Mouse (Mus musculus) liver, embryonic 14.5 days (tissue): ENCODE data around the gene Grid2. TPM values are rescaled to one million over a fixed set of nuclear protein-coding genes. Genes with fewer than 3 reads are reported as not detected.

Experiments
- ATAC-seq: fragments of 200-750 bp; cut with Nextera tagmentation; 2 replicates; pipeline ENCODE4 v1.8.0; 2017; ENCODE audit warnings: moderate number of reproducible peaks, mild to moderate bottlenecking, moderate library complexity; ENCODE audit not compliant: insufficient read depth
- DNase-seq, 3 experiments: peaks; one replicate each; pipeline ENCODE4 v3.0.0-alpha.2; 2012 to 2013; ENCODE audit warnings: low read depth in 3 of 3, low spot score in 3 of 3
- H3K27ac ChIP-seq: fragments of 300-500 bp; sonication (generic); 2 replicates; pipeline ENCODE4 v1.5.1; 2014; ENCODE audit warnings: moderate library complexity, mild to moderate bottlenecking, control low read depth, inconsistent platforms
- H3K27me3 ChIP-seq: fragments of 300-500 bp; sonication (generic); 2 replicates; pipeline ENCODE4 v1.6.1; 2014; ENCODE audit warnings: mild to moderate bottlenecking, low read length, moderate library complexity; ENCODE audit not compliant: control insufficient read depth, insufficient read depth
- H3K36me3 ChIP-seq: fragments of 300-500 bp; sonication (generic); replicated peaks from 2 replicates; pipeline ENCODE4 v1.6.1; 2014; ENCODE audit warnings: low read depth; ENCODE audit not compliant: control insufficient read depth, insufficient read depth
- H3K4me1 ChIP-seq, 2 experiments: fragments of 200-500 bp in 1 of 2; fragments of 300-500 bp in 1 of 2; sonication (generic) in 1 of 2; replicated peaks; 2 replicates each; pipeline ENCODE4 v1.6.1; 2012 to 2014; ENCODE audit warnings: antibody characterized with exemption in 1 of 2, inconsistent platforms in 1 of 2, low read length in 1 of 2; ENCODE audit not compliant: control insufficient read depth in 2 of 2, insufficient read depth in 2 of 2
- H3K4me2 ChIP-seq: fragments of 300-500 bp; sonication (generic); 2 replicates; pipeline ENCODE4 v1.6.1; 2014; ENCODE audit warnings: low read depth, mild to moderate bottlenecking, control low read depth, moderate library complexity
- H3K4me3 ChIP-seq, 2 experiments: fragments of 200-500 bp in 1 of 2; fragments of 300-500 bp in 1 of 2; sonication (generic) in 1 of 2; 2 replicates each; pipeline ENCODE4 v1.5.1; 2012 to 2014; ENCODE audit warnings: low read depth in 2 of 2, low read length in 2 of 2, mild to moderate bottlenecking in 2 of 2, control low read depth in 1 of 2, inconsistent platforms in 1 of 2, moderate library complexity in 1 of 2; ENCODE audit not compliant: insufficient read depth in 1 of 2
- H3K9ac ChIP-seq: fragments of 300-500 bp; sonication (generic); replicated peaks from 2 replicates; pipeline ENCODE4 v1.6.1; 2014; ENCODE audit warnings: mild to moderate bottlenecking, control low read depth, moderate library complexity
- H3K9me3 ChIP-seq: fragments of 300-500 bp; sonication (generic); 2 replicates; pipeline ENCODE4 v1.6.1; 2016; ENCODE audit warnings: low read length, mixed read lengths; ENCODE audit not compliant: control insufficient read depth
- CTCF ChIP-seq: IDR thresholded peaks from 2 replicates; pipeline ENCODE4 v1.5.1; 2016; ENCODE audit warnings: antibody characterized with exemption, low read depth, control low read depth
- EP300 ChIP-seq: IDR thresholded peaks from 2 replicates; pipeline ENCODE4 v1.6.1; 2016; ENCODE audit warnings: antibody characterized with exemption, low read depth
- WGBS: fragments of 180-500 bp; shearing (Covaris S2); extraction: QIAGEN DNeasy Blood & Tissue Kit; methylation state at CpG from one replicate; pipeline ENCODE4 v1.1.7; 2014; ENCODE audit not compliant: insufficient replicate concordance; 5-methylcytosine and 5-hydroxymethylcytosine counted together
- polyA plus RNA-seq, 2 experiments: library from polyadenylated mRNA; depleted of rRNA in 1 of 2; stranded (reverse) in 1 of 2; unstranded in 1 of 2; fragments of >200 nt; fragmentation: Nextera tagmentation in 1 of 2; extraction: Ambion mirVana in 1 of 2; gene quantifications; 2 replicates each; pipeline versions ENCODE4 v1.2.1 to v1.2.3; 2012 to 2014

Gene Grid2
- polyA plus RNA-seq, 2 experiments, result not detected

DNA sequence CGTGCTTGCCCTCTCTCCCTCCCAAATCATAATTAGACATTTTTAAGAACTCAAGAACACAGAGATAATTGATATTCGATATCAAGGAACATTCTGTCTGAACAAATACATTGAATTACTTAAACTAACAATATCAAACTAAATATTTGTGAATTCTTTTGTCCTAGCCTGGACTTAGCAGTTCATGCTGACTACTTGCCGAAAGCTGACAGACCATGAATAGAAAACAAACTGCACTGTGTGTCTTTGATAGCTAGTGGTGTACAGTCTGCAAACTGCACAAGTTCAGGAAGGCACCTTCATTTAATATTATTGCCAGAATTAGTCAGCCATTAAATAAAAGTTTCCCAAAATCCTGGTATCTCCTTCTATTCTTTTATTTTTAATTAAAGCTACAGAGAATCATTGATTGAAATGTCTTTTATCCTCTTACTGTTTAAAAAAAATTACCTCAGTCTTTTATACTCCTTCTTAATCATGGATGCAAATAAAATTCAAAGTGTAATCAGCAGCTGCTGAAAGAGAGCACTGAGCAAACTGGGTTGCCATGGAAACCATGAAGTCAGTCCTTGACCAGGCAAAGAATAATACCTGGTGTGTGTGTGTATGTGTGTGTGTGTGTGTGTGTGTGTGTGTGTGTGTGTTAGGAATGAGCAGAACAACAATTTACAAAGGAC, 621.5 kb downstream of the Grid2 start:
- no peak overlapping the region for H3K9ac ChIP-seq
- no peak for ATAC-seq
- H3K27ac ChIP-seq, result no peak overlapping the region
- H3K4me2 ChIP-seq, result no peak overlapping the region
- no peak for DNase-seq
- H3K9me3 ChIP-seq, result no peaks in the 10 kb centered on the region
- H3K4me3 ChIP-seq, result no peak overlapping the region
- no peaks in the 10 kb centered on the region for H3K36me3 ChIP-seq
- TF ChIP-seq CTCF (no peak), EP300 (no peak)
- H3K27me3 ChIP-seq, result no peaks in the 10 kb centered on the region
- no peaks in the 10 kb centered on the region for H3K4me1 ChIP-seq
- 51% methylated on average over 3 of the region's 3 CpGs for WGBS

DNA sequence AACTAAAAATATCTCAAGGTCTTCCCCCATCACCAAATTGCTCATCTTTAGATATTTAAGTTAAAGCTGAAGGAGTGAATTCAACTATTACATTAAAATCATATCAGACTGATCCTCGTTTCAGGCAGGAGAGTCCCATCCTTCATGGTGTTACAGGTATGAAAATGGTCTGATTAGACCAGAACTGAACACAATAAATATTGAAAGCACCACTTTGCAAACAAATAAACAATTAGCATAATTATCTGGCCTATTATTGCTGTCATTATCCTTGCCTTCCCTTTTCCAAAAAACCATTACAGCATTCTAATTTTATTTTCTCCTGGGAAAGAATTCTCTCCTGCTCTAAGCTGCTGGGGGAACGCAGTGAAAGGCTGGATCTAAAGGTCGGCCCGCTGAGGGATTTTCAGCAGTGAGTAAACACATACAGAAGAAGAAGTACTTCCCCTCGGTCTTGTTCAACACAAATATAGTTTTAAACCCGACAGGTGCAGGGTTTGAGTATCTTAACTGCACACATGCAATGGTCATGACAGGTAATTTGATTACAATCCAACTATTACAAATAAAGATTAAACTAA, 622.2 kb downstream of the Grid2 start:
- Histone ChIP-seq H3K9me3 (no peaks in the 10 kb centered on the region), H3K9ac (no peak overlapping the region), H3K27me3 (no peaks in the 10 kb centered on the region), H3K36me3 (no peaks in the 10 kb centered on the region), H3K27ac (no peak overlapping the region), H3K4me2 (no peak overlapping the region), H3K4me3 (no peak overlapping the region), H3K4me1 (no peaks in the 10 kb centered on the region)
- no peak for TF ChIP-seq EP300
- TF ChIP-seq CTCF, result no peak
- WGBS, result 46% methylated on average over 6 of the region's 6 CpGs
- DNase-seq, result no peak
- ATAC-seq, result no peak

DNA sequence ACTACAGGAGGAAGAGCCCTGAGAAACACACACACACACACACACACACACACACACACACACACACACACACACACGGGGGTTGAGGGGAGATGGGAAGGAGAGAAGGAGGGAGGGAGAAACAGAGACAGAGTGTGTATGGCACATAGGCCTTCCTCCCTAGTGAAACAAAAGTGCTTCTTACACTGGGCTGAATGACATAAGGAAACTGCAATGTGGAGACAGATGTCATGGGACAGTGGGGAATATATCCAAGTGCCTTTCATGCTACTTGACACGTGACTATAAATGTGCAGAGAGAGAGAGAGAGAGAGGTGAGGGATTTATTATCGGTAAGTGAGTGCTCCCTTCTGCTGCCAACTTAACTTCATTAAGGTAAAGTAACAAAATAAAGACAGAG, 639.0 kb downstream of the Grid2 start:
- Histone ChIP-seq H3K4me2 (no peak overlapping the region), H3K4me3 (no peak overlapping the region), H3K27me3 (no peaks in the 10 kb centered on the region), H3K36me3 (no peaks in the 10 kb centered on the region), H3K9ac (no peak overlapping the region), H3K27ac (no peak overlapping the region), H3K4me1 (no peaks in the 10 kb centered on the region), H3K9me3 (no peaks in the 10 kb centered on the region)
- DNase-seq (no peak), ATAC-seq (no peak)
- TF ChIP-seq CTCF (no peak), EP300 (no peak)
- WGBS, result 42% methylated on average over 3 of the region's 3 CpGs

DNA sequence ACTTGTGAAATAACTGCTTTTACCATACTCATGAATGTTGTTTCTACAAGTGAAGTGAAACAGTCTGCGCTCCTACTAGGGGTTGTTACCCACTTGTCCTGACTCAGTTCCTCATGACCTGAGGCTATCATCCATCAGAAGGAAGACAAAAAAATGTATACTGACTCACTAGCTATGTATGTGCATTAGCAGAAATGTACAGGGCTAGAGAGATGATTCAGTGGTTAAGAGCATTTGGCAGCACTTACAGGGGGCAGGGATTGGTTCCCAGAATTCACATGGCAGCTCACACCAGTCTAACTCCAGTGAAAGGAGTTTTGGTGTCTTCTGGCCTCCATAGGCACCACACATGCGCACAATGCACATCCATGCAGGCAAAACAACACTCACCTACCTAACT, 642.5 kb downstream of the Grid2 start:
- Histone ChIP-seq H3K36me3 (no peaks in the 10 kb centered on the region), H3K27ac (no peak overlapping the region), H3K4me1 (no peaks in the 10 kb centered on the region), H3K9me3 (no peaks in the 10 kb centered on the region), H3K9ac (no peak overlapping the region), H3K4me3 (no peak overlapping the region), H3K27me3 (no peaks in the 10 kb centered on the region), H3K4me2 (no peak overlapping the region)
- ATAC-seq (no peak), DNase-seq (no peak)
- WGBS, result 62% methylated on average over 2 of the region's 2 CpGs
- no peak for TF ChIP-seq EP300
- no peak for TF ChIP-seq CTCF

DNA sequence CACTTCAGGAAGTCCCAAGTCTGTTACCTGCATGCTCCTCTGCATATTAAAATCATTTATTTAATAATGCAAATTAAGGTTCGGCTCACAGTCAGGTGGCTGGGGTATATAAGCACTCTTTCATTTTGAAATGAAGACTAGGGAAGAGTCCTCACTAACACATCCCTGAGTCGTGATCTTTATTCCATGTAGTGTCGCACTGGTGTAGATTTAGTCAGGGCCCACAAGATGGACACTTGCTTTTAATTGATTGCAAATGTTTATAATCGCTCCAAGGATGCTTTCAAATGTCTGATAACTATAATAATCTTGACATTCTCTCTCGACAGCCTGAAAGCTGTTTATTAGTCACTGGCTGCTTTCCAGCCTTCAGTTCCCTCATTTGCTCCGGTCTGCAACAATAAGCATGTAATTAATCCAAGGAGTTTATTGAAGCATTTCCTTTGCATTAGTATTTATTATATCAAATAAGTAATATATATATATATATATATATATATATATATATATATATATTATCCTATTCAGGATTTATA, 661.4 kb downstream of the Grid2 start:
- Histone ChIP-seq H3K9me3 (no peaks in the 10 kb centered on the region), H3K27me3 (no peaks in the 10 kb centered on the region), H3K9ac (no peak overlapping the region), H3K36me3 (no peaks in the 10 kb centered on the region), H3K4me3 (no peak overlapping the region), H3K4me1 (no peaks in the 10 kb centered on the region), H3K4me2 (no peak overlapping the region), H3K27ac (no peak overlapping the region)
- TF ChIP-seq CTCF (no peak), EP300 (no peak)
- WGBS, result 65% methylated on average over 6 of the region's 6 CpGs
- DNase-seq (no peak), ATAC-seq (no peak)
